24 mouse cellular contexts compared by ENCODE assay signal in the genomic region with DNA sequence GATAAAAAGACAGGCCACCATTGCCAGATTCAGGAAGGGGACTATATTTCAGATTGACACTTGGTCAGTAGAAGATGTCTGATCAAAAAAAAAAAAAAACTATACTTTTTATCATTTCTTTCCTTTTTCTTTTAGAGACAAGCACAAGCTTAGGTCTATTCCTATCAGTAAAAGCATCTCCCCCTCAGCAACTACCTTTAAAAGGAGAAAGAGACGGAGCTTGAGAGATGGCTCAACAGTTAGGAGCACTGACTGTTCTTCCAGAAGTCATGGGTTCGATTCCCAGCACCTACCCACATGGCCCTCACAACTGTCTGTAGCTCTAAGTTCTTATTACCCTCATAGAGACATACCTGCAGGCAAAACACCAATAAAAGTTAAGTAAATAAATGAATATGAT. TPM values are rescaled to one million over a fixed set of nuclear protein-coding genes. Genes with fewer than 3 reads are reported as not detected.
A peak's percentile ranks its signal among the peaks of the same experiment; 100 is the strongest.
DNase-seq lines count a peak whose midpoint lies in the region; ATAC-seq and TF ChIP-seq lines count a peak whose summit lies in the region.
"Had no signal": no experiment of that assay in that cellular context is flagged by ENCODE, and none has a peak within 500 bp of the region (broad histone marks: within the 10 kb centered on the region; RNA-seq: fewer than 3 reads in every experiment).

No protein-coding gene starts in this region.

- H3K9me3 ChIP-seq in liver, embryonic 11.5 days (ENCODE audit: control insufficient read depth, low read length): no peaks in the 10 kb centered on the region
- no peaks in the 10 kb centered on the region for H3K9me3 ChIP-seq in MEL (replicated peaks; ENCODE audit: insufficient read depth, low read length)
- H3K9me3 ChIP-seq: embryonic facial prominence, embryonic 12.5 days; forebrain, embryonic 13.5 days; forebrain, embryonic 15.5 days had no signal

- TF ChIP-seq EP300 in MEL (IDR thresholded peaks at IDR 0.05; ENCODE audit: low read depth in 1 of 2, low read length in 2 of 2): no peak

- H3K79me2 ChIP-seq in MEL (ENCODE audit: control insufficient read depth, insufficient read depth, low read length, poor library complexity) (no peaks in the 10 kb centered on the region), macrophage (ENCODE audit: inconsistent target) (no peaks in the 10 kb centered on the region)

- H3K36me3 ChIP-seq in liver, embryonic 11.5 days (ENCODE audit: control insufficient read depth, insufficient read depth, low read length): no peaks in the 10 kb centered on the region
- H3K36me3 ChIP-seq in MEL (ENCODE audit: control insufficient read depth in 1 of 2, insufficient read depth in 2 of 2, low read length in 2 of 2) (peaks cover 0 to 6% of the 10 kb centered on the region in 2 experiments; a peak in 2 of 4 replicates), macrophage (ENCODE audit: inconsistent target) (no peaks in the 10 kb centered on the region)
- H3K36me3 ChIP-seq: embryonic facial prominence, embryonic 10.5 days; embryonic facial prominence, embryonic 12.5 days; forebrain, embryonic 15.5 days had no signal

- ATAC-seq in liver, embryonic 11.5 days (replicated peaks; ENCODE audit: low FRiP score): no peak
- ATAC-seq in granulocyte monocyte progenitor cell, adult 5-6 weeks (replicated peaks; ENCODE audit: poor library complexity, severe bottlenecking): no peak
- ATAC-seq: activated CD4-positive, CD25-positive, alpha-beta regulatory T cell, adult 4 months; forebrain, embryonic 13.5 days; forebrain, embryonic 15.5 days; forebrain, postnatal 0 days; Patski had no signal

- 73% methylated on average over 2 of the region's 2 CpGs for WGBS in liver, embryonic 11.5 days
- WGBS in macrophage (ENCODE audit: missing documents): 100% methylated on average over 2 of the region's 2 CpGs

- H3K27ac ChIP-seq in liver, embryonic 11.5 days (ENCODE audit: low read depth, low read length): no peak overlapping the region
- H3K27ac ChIP-seq in MEL (ENCODE audit: control insufficient read depth, low read depth, low read length): no peak overlapping the region
- peak overlapping the region; percentile 79 for H3K27ac ChIP-seq in bone marrow macrophage, adult 2 months (ENCODE audit: insufficient read depth, low read depth, low read length)
- peak overlapping the region; percentile 70 for H3K27ac ChIP-seq in macrophage
- H3K27ac ChIP-seq: embryonic facial prominence, embryonic 10.5 days; embryonic facial prominence, embryonic 12.5 days; forebrain, embryonic 13.5 days; forebrain, embryonic 15.5 days had no signal

- H3K4me2 ChIP-seq in liver, embryonic 11.5 days: no peak overlapping the region
- H3K4me2 ChIP-seq: embryonic facial prominence, embryonic 12.5 days; forebrain, embryonic 13.5 days; forebrain, embryonic 15.5 days had no signal

- no peak for TF ChIP-seq POLR2A in MEL (IDR thresholded peaks at IDR 0.05; ENCODE audit: control insufficient read depth in 1 of 2, insufficient read depth in 1 of 2, low read depth in 1 of 2, low read length in 2 of 2, poor library complexity in 1 of 2)
- no peak for TF ChIP-seq POLR2A in bone marrow macrophage, adult 2 months (IDR thresholded peaks at IDR 0.05; ENCODE audit: borderline replicate concordance, low read depth, low read length)

- H3K4me1 ChIP-seq in liver, embryonic 11.5 days (replicated peaks; ENCODE audit: control insufficient read depth, insufficient read depth, low read length): no peaks in the 10 kb centered on the region
- H3K4me1 ChIP-seq in MEL (ENCODE audit: control insufficient read depth in 1 of 2, insufficient read depth in 2 of 2, low read length in 2 of 2): peaks cover 0 to 2% of the 10 kb centered on the region in 2 experiments; a peak in 3 of 4 replicates
- peaks cover 20% of the 10 kb centered on the region for H3K4me1 ChIP-seq in bone marrow macrophage, adult 2 months (ENCODE audit: control insufficient read depth, insufficient read depth, low read length)
- H3K4me1 ChIP-seq: embryonic facial prominence, embryonic 10.5 days; embryonic facial prominence, embryonic 12.5 days; forebrain, embryonic 13.5 days; forebrain, embryonic 15.5 days had no signal

- H3K27me3 ChIP-seq in liver, embryonic 11.5 days (replicated peaks; ENCODE audit: control insufficient read depth, insufficient read depth, low read length): no peaks in the 10 kb centered on the region
- no peaks in the 10 kb centered on the region for H3K27me3 ChIP-seq in MEL (ENCODE audit: control insufficient read depth in 1 of 2, insufficient read depth in 2 of 2, low read length in 2 of 2)
- H3K27me3 ChIP-seq: embryonic facial prominence, embryonic 12.5 days; forebrain, embryonic 13.5 days; forebrain, embryonic 15.5 days; Patski had no signal

- no peak for TF ChIP-seq CTCF in MEL (IDR thresholded peaks at IDR 0.05 in 2 of 3, conservative IDR thresholded peaks at IDR 0.05 in 1 of 3; ENCODE audit: control insufficient read depth in 1 of 3, insufficient read depth in 1 of 3, low read depth in 2 of 3, low read length in 3 of 3, poor library complexity in 1 of 3, severe bottlenecking in 1 of 3)
- TF ChIP-seq CTCF in bone marrow macrophage, adult 2 months (IDR thresholded peaks at IDR 0.05; ENCODE audit: low read depth, low read length): no peak

- peak; percentile 4 for DNase-seq in liver, embryonic 11.5 days (ENCODE audit: low spot score)
- DNase-seq in liver (no peak), MEL (ENCODE audit: low read depth, low spot score) (peak; percentile 35)
- DNase-seq in kidney, postnatal 10 days: no peak
- DNase-seq: adrenal gland, adult 8-10 months; adrenal gland, postnatal 14 days; cerebellum, adult 11-12 months; cerebellum, adult 2 months; cerebellum, adult 9-10 months; cerebellum, postnatal 10 days; cerebellum, postnatal 25 days; forebrain, postnatal 0 days had no signal

- H3K9ac ChIP-seq in liver, embryonic 11.5 days (ENCODE audit: low read depth, low read length): no peak overlapping the region
- H3K9ac ChIP-seq in MEL (ENCODE audit: control insufficient read depth, low read depth, low read length, poor library complexity, severe bottlenecking): no peak overlapping the region
- H3K9ac ChIP-seq: embryonic facial prominence, embryonic 12.5 days; forebrain, embryonic 13.5 days; forebrain, embryonic 15.5 days; forebrain, postnatal 0 days had no signal

- TF ChIP-seq RAD21 in MEL (IDR thresholded peaks at IDR 0.05; ENCODE audit: low read depth, low read length): no peak

- H3K4me3 ChIP-seq in liver, embryonic 11.5 days (ENCODE audit: low read depth, low read length): no peak overlapping the region
- H3K4me3 ChIP-seq in MEL (ENCODE audit: control insufficient read depth in 1 of 2, insufficient read depth in 1 of 2, low read depth in 2 of 2, low read length in 2 of 2): no peak overlapping the region
- no peak overlapping the region for H3K4me3 ChIP-seq in bone marrow macrophage, adult 2 months (ENCODE audit: insufficient read depth, low read length)
- H3K4me3 ChIP-seq in macrophage (ENCODE audit: inconsistent target): no peak overlapping the region
- H3K4me3 ChIP-seq: embryonic facial prominence, embryonic 10.5 days; embryonic facial prominence, embryonic 12.5 days; forebrain, embryonic 13.5 days; forebrain, embryonic 15.5 days had no signal

TF ChIP-seq in MEL, 35 proteins besides CTCF, POLR2A, EP300 and RAD21:
- TF ChIP-seq TBP (IDR thresholded peaks at IDR 0.05; ENCODE audit: low read depth, low read length) (peak; percentile 96), ETS1 (IDR thresholded peaks at IDR 0.05; ENCODE audit: low read depth, low read length) (no peak), RCOR1 (IDR thresholded peaks at IDR 0.05; ENCODE audit: low read depth, low read length) (no peak), MYC (IDR thresholded peaks at IDR 0.05; ENCODE audit: low read depth, low read length) (no peak), ZNF384 (IDR thresholded peaks at IDR 0.05; ENCODE audit: low read depth, low read length) (no peak), GATA1 (IDR thresholded peaks at IDR 0.05; ENCODE audit: low read depth, low read length) (peak; percentile 1; the same call in 1 of the 2 replicates), GABPA (IDR thresholded peaks at IDR 0.05; ENCODE audit: low read depth, low read length) (no peak), MYB (IDR thresholded peaks at IDR 0.05; ENCODE audit: low read depth, low read length) (no peak)

RNA-seq across cellular contexts. Expression of a gene that starts 34.9 kb away (rescaled TPM):
- 26.5 and 34.5 TPM in 2 replicates for polyA plus RNA-seq in liver, embryonic 11.5 days (2014; fragmentation: Nextera tagmentation; extraction: Ambion mirVana)
- total RNA-seq in MEL (2012; rRNA removed): 5.2 and 5.3 TPM in 2 replicates
- polyA plus RNA-seq in MEL (2012; ENCODE audit: insufficient read depth in 1 of 2, insufficient read length in 2 of 2, low read depth in 1 of 2, low replicate concordance in 2 of 2, missing spikeins in 1 of 2): 1 to 10 TPM in 1 of 2 experiments, not detected in 1; 7.6 TPM
- 20.8 and 24.0 TPM in 2 replicates for polyA plus RNA-seq in bone marrow macrophage, adult 2 months (2012; ENCODE audit: insufficient read depth, insufficient read length, missing spikeins)
- 100 to 1,000 TPM in 10 of 26 experiments, 10 to 100 TPM in 16; 29.5 to 156 (median 88.0) TPM for total RNA-seq in macrophage (2018; cell fraction: chromatin; rRNA removed)
- 10 to 100 TPM; 10.2 to 28.7 (median 18.0) TPM for total RNA-seq in macrophage (2018; cell fraction: cytosol; rRNA removed)
- total RNA-seq in macrophage (2018; cell fraction: nucleus; rRNA removed): 100 to 1,000 TPM in 5 of 26 experiments, 10 to 100 TPM in 21; 24.4 to 138 (median 51.9) TPM
- 10.0 to 11.5 TPM (median 10.0 TPM) in 3 replicates for polyA plus RNA-seq in macrophage (2018)
- total RNA-seq in granulocyte monocyte progenitor cell, adult 5-6 weeks (2014; fragmentation: Nextera tagmentation): 24.1 and 27.3 TPM in 2 replicates
- 12.2 and 12.3 TPM in 2 replicates for total RNA-seq in granulocyte monocyte progenitor cell, adult 5-6 weeks (2017)

RNA-seq across cellular contexts. Expression of a gene that starts 38.9 kb away (rescaled TPM):
- polyA plus RNA-seq in liver, embryonic 11.5 days (2014; fragmentation: Nextera tagmentation; extraction: Ambion mirVana): 0.32 and 0.40 TPM in 2 replicates
- 2.0 and 2.8 TPM in 2 replicates for total RNA-seq in MEL (2012; rRNA removed)
- polyA plus RNA-seq in MEL (2012; ENCODE audit: insufficient read depth in 1 of 2, insufficient read length in 2 of 2, low read depth in 1 of 2, low replicate concordance in 2 of 2, missing spikeins in 1 of 2): 1 to 10 TPM in 1 of 2 experiments, not detected in 1; 3.8 TPM
- 0.70 and 1.1 TPM in 2 replicates for polyA plus RNA-seq in bone marrow macrophage, adult 2 months (2012; ENCODE audit: insufficient read depth, insufficient read length, missing spikeins)
- total RNA-seq in macrophage (2018; cell fraction: chromatin; rRNA removed): 1 to 10 TPM in 8 of 26 experiments, under 1 TPM in 10, not detected in 8; 0.48 to 2.7 (median 0.95) TPM
- under 1 TPM; 0.06 to 0.66 (median 0.37) TPM for total RNA-seq in macrophage (2018; cell fraction: cytosol; rRNA removed)
- 1 to 10 TPM in 16 of 26 experiments, under 1 TPM in 7, not detected in 3; 0.24 to 3.3 (median 1.1) TPM for total RNA-seq in macrophage (2018; cell fraction: nucleus; rRNA removed)
- polyA plus RNA-seq in macrophage (2018): 0.19 to 0.32 TPM in 2 of 3 replicates, not detected in the other
- 18.7 and 25.6 TPM in 2 replicates for total RNA-seq in granulocyte monocyte progenitor cell, adult 5-6 weeks (2014; fragmentation: Nextera tagmentation)
- 10.5 and 14.7 TPM in 2 replicates for total RNA-seq in granulocyte monocyte progenitor cell, adult 5-6 weeks (2017)
- total RNA-seq: forebrain, postnatal 0 days had no signal
- polyA plus RNA-seq: C2C12; cerebellum, adult 2 months; cortical plate, adult 2 months; embryonic facial prominence, embryonic 12.5 days; forebrain, embryonic 11.5 days; forebrain, postnatal 0 days; Patski had no signal

Comparison
In these comparisons a context has a peak if more than half of its experiments do, and no peak if none do; other contexts are left out.
1. DNase-seq: peak in liver, embryonic 11.5 days (single experiment) and MEL (single experiment); none in liver (single experiment) and kidney, postnatal 10 days (single experiment).
2. H3K27ac ChIP-seq: peak in bone marrow macrophage, adult 2 months (single experiment) and macrophage (single experiment); none in liver, embryonic 11.5 days (single experiment) and MEL (single experiment).